Mouse (Mus musculus) ES-Bruce4 (cell line): ENCODE results near the gene Stk32c. TPM values are rescaled to one million over a fixed set of nuclear protein-coding genes. Genes with fewer than 3 reads are reported as not detected.

Experiments used
- H3K27ac ChIP-seq: 2 replicates; pipeline ENCODE4 v1.5.1; 2012; ENCODE audit warnings: low read length, inconsistent platforms; ENCODE audit not compliant: insufficient read depth
- H3K27me3 ChIP-seq: 2 replicates; pipeline ENCODE4 v1.6.1; 2012; ENCODE audit warnings: mild to moderate bottlenecking, low read length, inconsistent platforms; ENCODE audit not compliant: control insufficient read depth, poor library complexity, insufficient read depth, severe bottlenecking
- H3K36me3 ChIP-seq: 2 replicates; pipeline ENCODE4 v1.6.1; 2012; ENCODE audit warnings: inconsistent platforms, mild to moderate bottlenecking, low read length, moderate library complexity; ENCODE audit not compliant: control insufficient read depth, poor library complexity, insufficient read depth, severe bottlenecking
- H3K4me1 ChIP-seq: one replicate; pipeline ENCODE4 v1.8.1; 2011; ENCODE audit warnings: low read length; ENCODE audit not compliant: control insufficient read depth, insufficient read depth
- H3K4me3 ChIP-seq: 2 replicates; pipeline ENCODE4 v1.5.1; 2011; ENCODE audit warnings: low read depth, mild to moderate bottlenecking, low read length
- H3K9ac ChIP-seq: 2 replicates; pipeline ENCODE4 v1.6.1; 2012; ENCODE audit warnings: low read depth, mild to moderate bottlenecking, inconsistent platforms; ENCODE audit not compliant: poor library complexity, severe bottlenecking
- H3K9me3 ChIP-seq: replicated peaks from 2 replicates; pipeline ENCODE4 v1.6.1; 2012; ENCODE audit warnings: mild to moderate bottlenecking, low read length, inconsistent platforms; ENCODE audit not compliant: control insufficient read depth, poor library complexity, insufficient read depth, severe bottlenecking
- CTCF ChIP-seq: IDR thresholded peaks from one replicate; pipeline ENCODE4 v1.8.1; 2011; ENCODE audit warnings: low read depth, low read length
- EP300 ChIP-seq: IDR thresholded peaks from 2 replicates; pipeline ENCODE4 v1.6.1; 2011; ENCODE audit warnings: low read depth, low read length; ENCODE audit not compliant: insufficient read depth
- POLR2A ChIP-seq: IDR thresholded peaks from one replicate; pipeline ENCODE4 v1.8.1; 2011; ENCODE audit warnings: low read length; ENCODE audit not compliant: insufficient read depth
- polyA plus RNA-seq: library from polyadenylated mRNA; stranded (reverse); fragments of >200 nt; gene quantifications from 2 replicates; pipeline ENCODE4 v1.2.4, GENCODE M21; 2011; ENCODE audit warnings: low read depth; ENCODE audit not compliant: missing spikeins, insufficient read depth, insufficient read length

Stk32c gene
- polyA plus RNA-seq, 1 experiment: 0.42 TPM

- no peak overlapping the region for H3K27ac ChIP-seq
- no peak overlapping the region for H3K4me3 ChIP-seq
- TF ChIP-seq CTCF: no peak
- TF ChIP-seq EP300: no peak
- TF ChIP-seq POLR2A: no peak
- no peaks in the 10 kb centered on the region for H3K9me3 ChIP-seq
- H3K9ac ChIP-seq: no peak overlapping the region
- H3K36me3 ChIP-seq: no peaks in the 10 kb centered on the region
- 0 out of 2 replicates have a peak, but pooled peaks cover 3% of the 10 kb centered on the region for H3K27me3 ChIP-seq
- H3K4me1 ChIP-seq: peaks cover 8% of the 10 kb centered on the region
Observed at GRCm38 (mm10) chr7:139252566-139252965, 39.5 kb upstream of the Stk32c start.

- H3K9ac ChIP-seq: no peak overlapping the region
- H3K9me3 ChIP-seq: no peaks in the 10 kb centered on the region
- no peak for TF ChIP-seq EP300
- TF ChIP-seq POLR2A: no peak
- no peak for TF ChIP-seq CTCF
- H3K27me3 ChIP-seq: 0 out of 2 replicates have a peak, but pooled peaks cover 3% of the 10 kb centered on the region
- no peak overlapping the region for H3K27ac ChIP-seq
- H3K36me3 ChIP-seq: no peaks in the 10 kb centered on the region
- H3K4me1 ChIP-seq: peaks cover 8% of the 10 kb centered on the region
- H3K4me3 ChIP-seq: no peak overlapping the region
Observed at GRCm38 (mm10) chr7:139251881-139252301, 38.8 kb upstream of the Stk32c start.

- no peak for TF ChIP-seq CTCF
- no peak for TF ChIP-seq POLR2A
- no peak for TF ChIP-seq EP300
- Histone ChIP-seq H3K27ac (no peak overlapping the region), H3K4me1 (peaks cover 8% of the 10 kb centered on the region), H3K4me3 (peak overlapping the region; percentile 83; the same call in 1 of the 2 replicates), H3K36me3 (no peaks in the 10 kb centered on the region), H3K27me3 (0 out of 2 replicates have a peak, but pooled peaks cover 3% of the 10 kb centered on the region), H3K9ac (no peak overlapping the region), H3K9me3 (no peaks in the 10 kb centered on the region)
Observed at GRCm38 (mm10) chr7:139249406-139250210, 36.5 kb upstream of the Stk32c start.

GRCm38 (mm10) chr7:139248615-139249405 lies 35.7 kb upstream of the Stk32c start:
- Histone ChIP-seq H3K4me1 (peaks cover 8% of the 10 kb centered on the region), H3K27ac (no peak overlapping the region), H3K4me3 (peak overlapping the region; percentile 83)

GRCm38 (mm10) chr7:139247881-139248614 lies 34.9 kb upstream of the Stk32c start, which contains the start of gene Pwwp2b:
Gene Pwwp2b, plus strand, starts transcription at chr7:139248482.
- H3K4me1 ChIP-seq: peaks cover 2% of the 10 kb centered on the region
- no peaks in the 10 kb centered on the region for H3K36me3 ChIP-seq
- 0 out of 2 replicates have a peak, but pooled peaks cover 3% of the 10 kb centered on the region for H3K27me3 ChIP-seq
- peak within 1 kb of the TSS; percentile 83 for H3K4me3 ChIP-seq
- TF ChIP-seq EP300 (no peak), CTCF (no peak)
- peak within 1 kb of the TSS; percentile 94 for H3K9ac ChIP-seq
- 0 out of 2 replicates have a peak within 1 kb of the TSS, but pooled peaks have one; percentile 5 for H3K27ac ChIP-seq
- no peaks in the 10 kb centered on the region for H3K9me3 ChIP-seq

More at GRCm38 (mm10) chr7:139248615-139249405, 35.7 kb upstream of the Stk32c start:
- Histone ChIP-seq H3K36me3 (no peaks in the 10 kb centered on the region), H3K9ac (peak overlapping the region; percentile 94), H3K27me3 (0 out of 2 replicates have a peak, but pooled peaks cover 3% of the 10 kb centered on the region), H3K9me3 (no peaks in the 10 kb centered on the region)
- no peak for TF ChIP-seq CTCF
- no peak for TF ChIP-seq EP300
- no peak for TF ChIP-seq POLR2A
